Mouse (Mus musculus) limb, embryonic 15.5 days (tissue): ENCODE measurements at regions not wholly inside any gene's neighbourhood (a gene's known extent, or its start where the extent isn't known, plus 50 kb on each side); places are given as distances from the start of the nearest gene placed in this dataset.

ENCODE experiments used
- ATAC-seq: fragments of 200-750 bp; cut with Nextera tagmentation; 2 replicates; pipeline ENCODE4 v1.8.0; 2017; ENCODE audit warnings: low read depth, moderate TSS enrichment; ENCODE audit not compliant: insufficient number of reproducible peaks, low FRiP score, low TSS enrichment
- H3K27ac ChIP-seq: fragments of 300-500 bp; sonication (generic); 2 replicates; pipeline ENCODE4 v1.5.1; 2015; ENCODE audit warnings: moderate library complexity, mild to moderate bottlenecking, inconsistent platforms
- H3K27me3 ChIP-seq: fragments of 300-500 bp; sonication (generic); 2 replicates; pipeline ENCODE4 v1.6.1; 2015; ENCODE audit warnings: inconsistent platforms
- H3K36me3 ChIP-seq: fragments of 300-500 bp; sonication (generic); 2 replicates; pipeline ENCODE4 v1.6.1; 2015; ENCODE audit warnings: inconsistent platforms
- H3K4me1 ChIP-seq: fragments of 300-500 bp; sonication (generic); 2 replicates; pipeline ENCODE4 v1.6.1; 2015; ENCODE audit warnings: inconsistent platforms
- H3K4me2 ChIP-seq: fragments of 300-500 bp; sonication (generic); 2 replicates; pipeline ENCODE4 v1.6.1; 2015; ENCODE audit warnings: mild to moderate bottlenecking, inconsistent platforms
- H3K4me3 ChIP-seq: fragments of 300-500 bp; sonication (generic); 2 replicates; pipeline ENCODE4 v1.5.1; 2015; ENCODE audit warnings: mild to moderate bottlenecking, inconsistent platforms
- H3K9ac ChIP-seq: fragments of 300-500 bp; sonication (generic); 2 replicates; pipeline ENCODE4 v1.6.1; 2015; ENCODE audit warnings: inconsistent platforms
- H3K9me3 ChIP-seq: fragments of 300-500 bp; sonication (generic); 2 replicates; pipeline ENCODE4 v1.6.1; 2016; ENCODE audit warnings: inconsistent platforms
- whole genome bisulfite sequencing: fragments of 180-500 bp; shearing (Covaris S2); methylation state at CpG from one replicate; pipeline ENCODE4 v1.1.7; 2015; 5-methylcytosine and 5-hydroxymethylcytosine counted together

DNA sequence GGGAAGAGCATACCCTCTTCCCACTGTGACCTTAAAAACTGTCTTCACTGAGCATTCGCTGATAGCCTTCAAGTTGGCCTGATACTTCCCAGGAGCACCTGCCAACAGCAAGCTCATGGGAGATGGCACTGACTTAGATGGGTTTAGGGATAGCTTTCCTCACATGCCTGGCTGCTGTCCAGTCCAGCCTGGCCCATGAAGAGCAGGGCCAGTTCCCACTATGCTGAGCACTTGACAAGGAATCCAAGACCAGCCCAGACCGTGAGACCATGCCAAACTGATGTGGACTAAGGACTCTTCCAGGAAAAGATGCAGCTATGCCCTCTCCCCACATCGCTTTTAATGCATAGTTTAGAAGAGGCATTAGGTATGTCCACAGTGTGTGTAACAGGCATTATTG is 155.0 kb downstream of the Snx10 start:
- H3K4me2 ChIP-seq, result no peak overlapping the region
- no peaks in the 10 kb centered on the region for H3K9me3 ChIP-seq
- no peak overlapping the region for H3K9ac ChIP-seq
- ATAC-seq, result no peak
- 91% methylated on average over 3 of the region's 3 CpGs for WGBS
- no peak overlapping the region for H3K27ac ChIP-seq
- no peak overlapping the region for H3K4me3 ChIP-seq
- no peaks in the 10 kb centered on the region for H3K36me3 ChIP-seq
- H3K4me1 ChIP-seq, result no peaks in the 10 kb centered on the region
- H3K27me3 ChIP-seq, result no peaks in the 10 kb centered on the region

DNA sequence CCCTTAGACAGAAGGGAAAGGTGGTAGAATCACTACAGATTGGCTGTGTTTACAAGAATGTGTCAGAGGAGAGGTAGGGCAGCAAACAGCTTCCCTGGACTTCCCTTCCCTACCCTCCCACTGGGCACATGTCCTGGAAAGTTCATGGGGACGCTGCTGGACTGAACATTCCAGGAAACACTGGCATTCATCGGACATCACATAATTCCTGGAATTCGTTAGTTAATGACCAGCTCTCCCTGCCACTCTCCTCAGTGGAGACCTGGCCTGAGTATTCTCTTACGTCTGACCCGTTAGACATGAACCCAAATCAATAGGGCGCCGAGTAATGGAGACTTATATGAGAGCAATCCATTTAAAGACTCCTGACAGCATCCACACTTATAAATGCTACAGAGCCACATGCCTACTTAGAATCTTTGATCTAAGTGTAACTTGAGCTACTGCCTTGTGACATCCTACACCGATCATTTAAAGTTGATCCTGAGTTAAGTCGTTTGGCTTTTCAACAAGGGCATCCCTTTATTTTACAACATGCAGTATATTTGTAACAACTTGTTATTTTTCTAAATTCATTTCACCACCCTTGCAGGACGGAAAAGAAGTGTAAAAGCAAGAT is 156.6 kb downstream of the Snx10 start:
- WGBS, result 16% methylated on average over 10 of the region's 10 CpGs

DNA sequence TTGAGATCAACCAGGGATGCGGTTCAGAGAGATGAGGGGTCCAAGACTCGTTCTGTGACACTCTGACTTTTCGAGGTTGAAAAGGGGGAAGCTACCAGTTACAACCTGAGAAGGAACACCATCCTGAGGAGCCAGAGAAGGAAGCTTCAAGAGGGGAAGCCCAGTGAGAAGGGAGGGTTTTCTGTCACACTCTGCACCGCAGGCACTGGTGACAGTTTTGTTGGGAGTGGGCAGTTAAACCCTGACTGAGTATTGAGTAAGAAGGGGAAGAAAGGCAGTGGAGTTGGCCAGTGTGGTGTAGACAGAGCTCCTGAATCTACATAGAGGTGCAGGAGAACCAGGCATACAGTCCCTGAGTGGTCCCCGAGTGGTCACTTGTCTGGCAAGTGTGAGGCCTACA is 159.4 kb downstream of the Snx10 start:
- 89% methylated on average over 5 of the region's 5 CpGs for WGBS
- no peak overlapping the region for H3K4me3 ChIP-seq
- no peak overlapping the region for H3K27ac ChIP-seq
- H3K4me2 ChIP-seq, result no peak overlapping the region
- no peaks in the 10 kb centered on the region for H3K4me1 ChIP-seq
- ATAC-seq, result no peak
- H3K9me3 ChIP-seq, result no peaks in the 10 kb centered on the region
- no peaks in the 10 kb centered on the region for H3K36me3 ChIP-seq
- H3K9ac ChIP-seq, result no peak overlapping the region
- no peaks in the 10 kb centered on the region for H3K27me3 ChIP-seq

More for the DNA sequence above, 156.6 kb downstream of the Snx10 start:
- no peak for ATAC-seq
- H3K27ac ChIP-seq, result no peak overlapping the region
- H3K4me3 ChIP-seq, result no peak overlapping the region
- no peaks in the 10 kb centered on the region for H3K9me3 ChIP-seq
- H3K4me1 ChIP-seq, result no peaks in the 10 kb centered on the region
- no peak overlapping the region for H3K4me2 ChIP-seq
- H3K9ac ChIP-seq, result no peak overlapping the region
- H3K36me3 ChIP-seq, result no peaks in the 10 kb centered on the region
- H3K27me3 ChIP-seq, result no peaks in the 10 kb centered on the region

DNA sequence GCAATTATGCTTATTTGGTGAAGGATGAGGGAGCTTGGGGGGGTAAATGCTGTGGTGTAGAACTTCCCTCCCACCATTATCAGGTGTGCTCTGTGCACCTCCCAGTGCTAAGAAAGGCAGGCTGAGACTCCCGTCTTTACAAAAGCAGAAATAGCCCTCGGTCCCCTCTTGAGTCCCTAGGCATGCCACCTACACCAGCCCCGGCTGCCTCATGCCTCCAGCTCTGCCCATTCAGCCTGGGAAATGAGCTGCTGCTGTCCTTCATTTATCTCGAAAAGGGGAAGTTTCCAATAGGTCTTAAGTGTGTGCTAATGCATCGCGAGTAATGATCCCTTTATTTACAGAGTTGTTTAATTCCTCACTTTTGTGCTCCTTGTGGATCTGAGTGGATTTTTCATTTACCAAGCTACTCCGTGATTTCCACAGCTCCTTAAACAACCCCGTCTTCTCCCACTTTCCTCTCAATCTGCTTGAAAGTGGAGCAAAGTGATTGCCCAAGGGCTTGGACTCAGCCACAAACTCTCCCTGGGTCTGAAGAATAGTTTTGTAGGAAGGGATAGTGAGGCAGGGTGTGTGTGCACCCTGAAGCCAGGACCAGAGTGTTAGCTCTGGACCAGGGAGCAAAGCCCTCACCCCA is 162.1 kb downstream of the Snx10 start:
- Histone ChIP-seq H3K36me3 (no peaks in the 10 kb centered on the region), H3K4me2 (no peak overlapping the region), H3K4me1 (no peaks in the 10 kb centered on the region), H3K27me3 (no peaks in the 10 kb centered on the region), H3K9ac (no peak overlapping the region), H3K27ac (no peak overlapping the region), H3K4me3 (no peak overlapping the region), H3K9me3 (no peaks in the 10 kb centered on the region)
- 61% methylated on average over 8 of the region's 8 CpGs for WGBS
- ATAC-seq, result no peak

DNA sequence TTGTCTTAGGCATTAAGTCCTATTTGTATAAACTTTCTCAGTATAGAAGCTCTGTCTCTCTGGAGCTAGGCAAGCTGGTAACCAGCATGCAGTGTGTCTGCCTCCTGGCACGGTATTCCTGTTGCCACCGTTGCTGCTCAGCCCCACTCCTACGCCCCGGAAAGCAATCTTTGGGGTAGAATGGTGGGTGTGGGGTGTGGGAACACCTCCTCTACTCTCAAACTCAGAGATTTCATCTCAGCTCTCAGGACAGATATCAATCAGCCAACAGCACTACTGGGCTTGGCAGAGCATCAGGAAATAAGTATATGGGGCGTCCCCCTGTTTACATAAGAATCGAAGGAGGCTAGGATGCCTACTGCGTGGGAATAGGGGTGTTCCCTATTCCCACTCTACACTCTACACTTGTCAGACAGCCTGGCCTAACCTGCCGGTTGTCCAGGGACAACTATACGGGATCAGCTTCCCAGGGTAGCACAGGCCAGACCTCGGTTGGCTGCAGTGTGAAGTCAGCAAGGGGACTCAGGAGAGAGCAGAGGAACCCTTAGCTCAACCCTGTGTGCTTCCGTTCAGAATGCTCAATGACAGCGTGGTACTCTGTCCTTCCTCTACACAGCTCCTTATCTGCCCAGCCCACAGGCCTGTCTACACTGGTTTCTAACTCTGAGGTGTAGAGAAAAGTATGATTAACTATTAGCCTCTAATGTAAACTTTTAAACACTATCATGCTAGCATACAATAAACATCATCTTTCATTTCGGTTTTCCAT is 167.3 kb downstream of the Snx10 start:
- WGBS, result 81% methylated on average over 13 of the region's 13 CpGs

DNA sequence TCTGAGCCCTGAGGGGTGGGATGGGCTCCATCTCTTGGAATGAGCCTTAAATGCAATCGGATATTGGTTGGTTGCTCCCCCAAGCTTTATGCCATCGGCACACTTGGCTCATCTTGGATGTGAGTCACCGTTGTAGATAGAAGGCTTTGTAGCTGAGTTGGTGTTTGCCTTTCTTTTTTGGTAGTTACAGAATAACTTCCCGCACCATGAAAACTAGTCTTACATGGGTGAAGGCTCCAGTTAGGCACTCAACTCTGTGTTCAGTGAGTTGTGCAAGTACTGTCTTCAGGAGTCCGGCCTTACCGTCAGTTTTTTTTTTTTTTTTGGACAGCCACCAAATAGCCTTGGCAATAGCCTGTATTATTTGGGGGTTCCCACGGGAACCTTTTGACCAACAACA is 170.3 kb downstream of the Snx10 start:
- no peaks in the 10 kb centered on the region for H3K36me3 ChIP-seq
- H3K9me3 ChIP-seq, result no peaks in the 10 kb centered on the region
- 80% methylated on average over 7 of the region's 7 CpGs for WGBS
- H3K27me3 ChIP-seq, result no peaks in the 10 kb centered on the region
- H3K4me1 ChIP-seq, result no peaks in the 10 kb centered on the region
- H3K27ac ChIP-seq, result no peak overlapping the region
- H3K4me2 ChIP-seq, result no peak overlapping the region
- no peak overlapping the region for H3K4me3 ChIP-seq
- ATAC-seq, result no peak
- no peak overlapping the region for H3K9ac ChIP-seq

More for the DNA sequence above, 167.3 kb downstream of the Snx10 start:
- no peaks in the 10 kb centered on the region for H3K27me3 ChIP-seq
- no peak overlapping the region for H3K27ac ChIP-seq
- H3K9me3 ChIP-seq, result no peaks in the 10 kb centered on the region
- no peaks in the 10 kb centered on the region for H3K36me3 ChIP-seq
- ATAC-seq, result no peak
- no peak overlapping the region for H3K4me2 ChIP-seq
- no peaks in the 10 kb centered on the region for H3K4me1 ChIP-seq
- H3K4me3 ChIP-seq, result no peak overlapping the region
- no peak overlapping the region for H3K9ac ChIP-seq

DNA sequence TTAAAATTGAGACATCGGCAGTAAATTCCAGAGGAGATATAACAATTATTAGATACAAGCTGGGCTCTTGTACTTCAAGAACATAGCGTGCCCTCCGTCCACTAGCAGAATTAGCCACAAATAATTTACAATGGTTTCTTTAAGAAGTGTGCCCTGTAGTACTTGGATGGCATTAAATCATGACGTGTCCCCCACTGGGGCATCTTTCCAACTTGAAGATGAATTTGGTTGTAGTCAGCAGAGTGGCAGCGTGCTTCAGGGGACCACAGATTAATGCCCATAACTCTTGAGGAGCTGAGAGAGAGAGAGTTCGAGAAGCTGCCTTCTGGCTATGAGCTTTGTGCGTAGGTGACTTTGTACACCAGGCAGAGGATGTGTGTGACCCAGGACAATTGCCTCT is 172.7 kb downstream of the Snx10 start:
- 67% methylated on average over 7 of the region's 7 CpGs for whole genome bisulfite sequencing
- Histone ChIP-seq H3K9ac (no peak overlapping the region), H3K36me3 (no peaks in the 10 kb centered on the region), H3K27me3 (no peaks in the 10 kb centered on the region), H3K9me3 (no peaks in the 10 kb centered on the region), H3K4me2 (no peak overlapping the region), H3K27ac (no peak overlapping the region), H3K4me1 (no peaks in the 10 kb centered on the region), H3K4me3 (no peak overlapping the region)
- no peak for ATAC-seq

DNA sequence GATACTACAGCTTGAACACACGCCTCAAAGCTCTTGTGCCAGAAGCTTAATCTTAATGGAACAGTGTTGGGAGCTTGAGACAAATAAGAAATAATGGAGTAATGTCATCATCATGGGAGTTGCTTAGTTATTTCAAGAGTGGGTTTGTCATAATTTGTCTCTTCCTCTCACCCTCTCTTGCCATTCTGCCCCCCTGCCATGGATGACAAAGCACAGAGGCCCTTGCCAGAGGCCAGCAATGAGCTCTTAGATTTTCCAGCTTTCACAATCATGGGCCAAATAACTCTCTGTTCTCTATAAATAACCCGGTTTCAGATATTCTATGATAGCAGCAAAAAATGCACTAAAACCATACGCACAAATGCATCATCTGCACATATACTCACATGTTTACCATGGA is 174.1 kb downstream of the Snx10 start:
- ATAC-seq, result no peak
- Histone ChIP-seq H3K4me2 (no peak overlapping the region), H3K4me3 (no peak overlapping the region), H3K36me3 (no peaks in the 10 kb centered on the region), H3K27ac (no peak overlapping the region), H3K9me3 (no peaks in the 10 kb centered on the region), H3K27me3 (no peaks in the 10 kb centered on the region), H3K9ac (no peak overlapping the region), H3K4me1 (peaks cover 3% of the 10 kb centered on the region; the same call in 1 of the 2 replicates)
- WGBS, result 86% methylated on average over 3 of the region's 3 CpGs

DNA sequence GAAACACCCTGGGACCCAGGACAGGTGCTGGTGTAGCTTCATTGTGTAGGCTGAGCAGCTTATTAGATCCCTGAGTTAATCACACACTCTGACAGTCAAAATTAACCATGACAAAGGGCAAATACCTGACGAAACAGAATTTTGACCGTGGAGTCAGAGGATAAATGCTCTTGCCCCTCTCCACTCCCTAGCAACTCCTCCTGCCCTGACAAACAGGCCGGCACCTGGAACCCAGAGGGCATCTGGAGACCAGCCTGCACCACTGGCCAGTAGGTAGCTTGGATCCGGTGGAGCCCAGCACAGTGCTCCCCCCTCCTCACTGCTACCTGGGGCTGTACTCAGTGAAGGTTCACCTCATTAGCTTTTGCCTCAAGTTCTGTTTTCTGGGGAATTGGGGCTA is 174.5 kb downstream of the Snx10 start:
- no peak for ATAC-seq
- peaks cover 3% of the 10 kb centered on the region; the same call in 1 of the 2 replicates for H3K4me1 ChIP-seq
- no peak overlapping the region for H3K27ac ChIP-seq
- 54% methylated on average over 4 of the region's 4 CpGs for WGBS
- no peak overlapping the region for H3K4me3 ChIP-seq
- no peak overlapping the region for H3K4me2 ChIP-seq
- no peaks in the 10 kb centered on the region for H3K27me3 ChIP-seq
- no peak overlapping the region for H3K9ac ChIP-seq
- H3K36me3 ChIP-seq, result no peaks in the 10 kb centered on the region
- no peaks in the 10 kb centered on the region for H3K9me3 ChIP-seq

DNA sequence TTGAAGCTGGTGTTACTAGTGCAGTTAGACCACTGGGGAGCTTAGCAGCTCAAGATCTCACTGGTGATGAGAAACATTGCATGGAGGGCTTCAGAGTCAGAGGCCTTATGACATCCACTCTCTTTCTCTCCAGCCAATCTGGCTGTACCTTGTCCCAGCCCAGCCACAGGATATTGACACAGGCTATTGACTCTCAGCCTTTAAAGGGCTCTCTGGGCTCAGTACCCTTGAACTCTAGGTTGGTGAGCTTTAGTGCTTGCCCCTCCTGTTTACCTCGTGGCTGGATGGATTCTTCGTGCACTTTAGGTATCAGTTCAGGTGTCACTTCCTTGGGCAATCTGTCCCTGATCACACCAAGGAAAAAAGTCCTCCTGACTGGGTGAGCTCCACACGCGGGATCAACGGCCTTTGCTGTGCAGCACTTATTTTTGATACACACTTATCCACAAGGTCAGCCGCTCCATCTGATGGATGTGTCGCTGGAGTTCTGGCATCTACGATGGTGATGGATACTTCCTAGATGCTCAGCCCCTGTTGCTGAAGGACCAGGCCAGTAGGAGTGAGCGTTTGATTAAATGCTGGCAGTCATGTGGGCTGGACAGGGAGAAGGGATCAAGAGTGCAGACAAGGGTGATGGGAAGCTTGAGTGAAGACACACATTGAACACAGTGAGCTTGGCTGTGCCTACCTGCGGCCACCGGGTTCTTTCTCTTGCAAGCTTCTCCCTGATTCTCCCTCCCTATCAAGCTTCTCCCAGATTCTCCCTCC is 177.7 kb downstream of the Snx10 start:
- Histone ChIP-seq H3K36me3 (no peaks in the 10 kb centered on the region), H3K27ac (no peak overlapping the region), H3K27me3 (no peaks in the 10 kb centered on the region), H3K4me1 (peaks cover 3% of the 10 kb centered on the region; the same call in 1 of the 2 replicates), H3K9me3 (no peaks in the 10 kb centered on the region), H3K4me2 (no peak overlapping the region), H3K9ac (no peak overlapping the region), H3K4me3 (no peak overlapping the region)
- 87% methylated on average over 11 of the region's 11 CpGs for WGBS
- ATAC-seq, result no peak

DNA sequence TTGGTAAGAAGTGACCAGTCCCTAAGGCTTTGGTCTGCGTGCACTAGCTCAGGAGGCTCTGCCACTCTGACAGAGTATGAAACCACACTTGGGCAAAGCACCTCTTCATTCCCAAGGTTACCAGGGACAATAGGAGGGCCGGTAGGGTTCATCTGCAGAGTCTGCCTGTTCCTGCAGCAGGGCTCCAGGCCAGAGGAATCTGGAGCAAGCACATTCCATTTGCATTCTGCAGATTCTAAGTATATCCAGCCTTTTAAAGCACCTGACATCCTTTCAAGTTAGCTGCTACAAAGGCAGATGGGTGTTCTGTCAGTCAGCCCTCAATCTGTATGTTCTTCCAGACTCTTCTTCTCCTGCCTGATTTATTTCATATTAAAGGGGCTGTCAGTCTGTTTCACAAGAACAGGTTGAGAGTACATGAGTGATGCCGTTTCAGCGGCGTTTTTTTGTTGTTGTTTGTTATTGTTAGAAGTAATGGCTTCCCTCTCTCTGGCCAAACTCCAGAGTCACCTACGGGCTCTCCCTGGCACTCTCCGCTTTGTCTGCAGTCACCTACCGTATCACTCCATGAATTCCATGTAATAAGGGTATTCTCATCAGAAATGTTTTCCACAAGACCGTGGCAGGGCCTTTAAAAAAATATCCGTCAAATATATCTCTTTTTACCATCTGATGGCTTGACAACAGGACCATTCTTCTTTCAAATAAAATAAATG is 178.9 kb downstream of the Snx10 start:
- H3K4me2 ChIP-seq, result no peak overlapping the region
- H3K9me3 ChIP-seq, result no peaks in the 10 kb centered on the region
- H3K36me3 ChIP-seq, result no peaks in the 10 kb centered on the region
- peaks cover 3% of the 10 kb centered on the region; the same call in 1 of the 2 replicates for H3K4me1 ChIP-seq
- no peak overlapping the region for H3K27ac ChIP-seq
- ATAC-seq, result no peak
- 67% methylated on average over 10 of the region's 10 CpGs for WGBS
- H3K4me3 ChIP-seq, result no peak overlapping the region
- H3K9ac ChIP-seq, result no peak overlapping the region
- no peaks in the 10 kb centered on the region for H3K27me3 ChIP-seq
